Mouse (Mus musculus): ENCODE data around the gene Slc7a8.
"Not testable (repeated sequence)": the region's sequence is repeated elsewhere in the genome, so short reads cannot be mapped to it uniquely, and the experiment has no call there.

Gene Slc7a8

DNA sequence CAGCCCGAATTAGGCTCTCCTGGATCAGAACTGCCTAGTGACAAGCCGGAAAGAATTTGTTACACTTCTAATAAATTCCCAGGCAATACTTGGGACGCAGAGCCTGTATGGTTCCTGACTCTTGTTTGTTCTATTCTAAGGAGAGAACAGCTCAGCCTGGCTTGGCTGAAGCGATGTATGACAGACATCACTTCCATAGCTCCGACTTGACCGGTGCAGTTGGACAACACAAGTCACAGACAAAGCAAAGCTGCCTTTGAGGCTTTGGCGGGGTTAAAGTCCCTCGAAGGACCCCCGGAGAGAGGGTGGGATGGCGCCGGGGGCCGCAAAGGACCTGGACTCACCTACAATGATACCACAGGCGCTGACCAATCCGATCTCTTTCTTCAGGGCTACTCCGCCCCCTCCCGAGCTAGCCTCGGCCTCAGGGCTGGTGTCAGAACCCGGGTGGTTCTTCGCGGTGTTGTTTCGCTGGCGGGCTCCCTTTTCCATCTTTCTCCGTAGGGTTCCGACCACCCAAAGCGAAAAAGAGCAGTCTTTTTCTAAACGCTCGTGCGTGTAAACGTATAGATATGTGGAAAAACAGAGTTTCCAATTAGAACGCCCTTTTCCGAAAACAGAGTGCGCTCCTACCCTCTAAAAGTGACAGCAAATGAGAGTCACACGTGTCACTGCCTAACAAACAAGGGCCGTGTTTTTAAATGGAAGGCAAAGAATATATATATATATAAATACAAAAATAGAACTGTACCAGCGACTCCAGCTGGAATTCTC lies 723 bp downstream of the Slc7a8 start:
- peak in 1 of 2 experiments; percentile 35 for DNase-seq (ENCODE audit: low spot score in 2 of 2)

DNA sequence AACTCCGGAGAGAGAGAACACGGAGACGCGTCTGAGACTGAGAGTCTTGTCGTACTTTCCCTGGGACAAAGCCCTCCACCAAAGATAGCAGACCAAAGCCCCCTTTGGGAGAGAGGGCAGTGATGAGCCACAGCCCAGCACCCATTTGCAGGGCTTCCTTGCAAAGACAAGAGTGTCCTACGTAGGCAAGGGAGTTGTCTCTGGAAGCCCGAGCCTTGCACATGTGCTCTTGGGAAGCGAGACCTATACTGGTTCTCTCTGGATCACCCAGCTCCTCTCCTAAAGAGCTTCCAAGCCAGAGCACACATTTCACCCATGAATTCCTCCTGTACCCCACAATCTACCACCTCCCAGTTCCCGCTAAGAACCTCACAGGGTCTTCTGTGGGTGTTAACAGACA lies 1.7 kb downstream of the Slc7a8 start:
- DNase-seq (ENCODE audit: low spot score in 2 of 2), result no peak

DNA sequence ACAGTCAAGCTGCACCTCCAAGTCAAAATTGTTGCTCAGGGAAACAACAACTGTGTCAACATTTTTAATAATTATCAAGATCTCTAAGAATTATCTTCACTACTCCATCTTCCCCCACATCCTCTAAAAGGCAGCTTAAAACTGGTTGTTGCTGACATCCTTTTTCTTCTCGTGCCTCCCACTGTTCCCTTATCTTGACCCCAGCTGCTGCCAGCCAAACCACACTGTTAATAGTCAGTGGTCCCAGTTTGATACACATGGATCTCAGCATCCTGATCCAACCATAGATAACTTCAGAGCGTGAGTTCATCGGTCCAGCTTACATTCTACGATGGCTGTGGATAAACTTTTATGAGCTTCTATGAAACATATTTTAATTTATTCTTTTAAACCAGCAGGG lies 3.9 kb downstream of the Slc7a8 start:
- DNase-seq (ENCODE audit: low spot score in 2 of 2), result no peak

DNA sequence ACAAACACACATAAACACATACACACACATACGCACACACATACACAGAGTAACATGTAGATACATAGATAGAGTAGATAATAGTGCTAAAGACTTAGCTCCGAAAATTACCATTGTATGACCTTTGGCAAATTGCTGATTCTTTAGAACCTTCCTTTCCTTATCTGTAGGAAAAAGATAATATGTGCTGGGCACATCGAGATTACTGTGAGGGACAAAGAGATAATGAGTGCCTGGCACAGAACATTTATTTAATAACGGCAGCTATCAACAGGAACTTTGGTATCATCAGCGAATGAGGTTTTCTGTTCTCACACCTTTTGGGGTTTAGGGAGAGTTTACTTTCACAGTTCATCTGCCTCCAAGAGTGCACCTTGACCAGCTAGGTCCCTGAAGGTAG lies 5.0 kb downstream of the Slc7a8 start:
- no peak for DNase-seq (ENCODE audit: low spot score in 2 of 2)

DNA sequence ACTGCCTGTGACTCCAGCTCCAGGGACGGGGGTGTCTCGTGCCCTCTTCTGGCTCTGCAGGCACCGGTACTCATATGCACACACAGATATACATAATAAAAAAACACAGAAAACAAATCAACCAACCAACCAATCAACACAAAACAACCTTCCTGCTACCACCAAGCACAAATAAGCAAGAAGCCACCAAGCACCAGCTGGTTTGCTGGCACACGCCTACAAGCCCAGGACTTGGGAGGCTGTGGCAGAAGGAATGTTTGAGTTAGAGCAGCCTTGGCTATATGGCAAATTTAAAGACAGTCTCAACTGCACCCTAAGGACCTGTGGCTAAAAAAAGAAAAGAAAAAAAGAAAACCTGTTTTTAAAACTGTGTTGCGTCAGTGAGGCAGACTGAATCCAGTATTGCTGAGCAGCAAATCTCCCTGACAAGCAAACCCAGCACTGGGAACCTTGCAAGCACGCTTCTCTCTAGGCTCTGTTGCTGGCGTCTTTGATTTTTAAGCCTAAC lies 6.2 kb downstream of the Slc7a8 start:
- no peak for DNase-seq (ENCODE audit: low spot score in 2 of 2)

DNA sequence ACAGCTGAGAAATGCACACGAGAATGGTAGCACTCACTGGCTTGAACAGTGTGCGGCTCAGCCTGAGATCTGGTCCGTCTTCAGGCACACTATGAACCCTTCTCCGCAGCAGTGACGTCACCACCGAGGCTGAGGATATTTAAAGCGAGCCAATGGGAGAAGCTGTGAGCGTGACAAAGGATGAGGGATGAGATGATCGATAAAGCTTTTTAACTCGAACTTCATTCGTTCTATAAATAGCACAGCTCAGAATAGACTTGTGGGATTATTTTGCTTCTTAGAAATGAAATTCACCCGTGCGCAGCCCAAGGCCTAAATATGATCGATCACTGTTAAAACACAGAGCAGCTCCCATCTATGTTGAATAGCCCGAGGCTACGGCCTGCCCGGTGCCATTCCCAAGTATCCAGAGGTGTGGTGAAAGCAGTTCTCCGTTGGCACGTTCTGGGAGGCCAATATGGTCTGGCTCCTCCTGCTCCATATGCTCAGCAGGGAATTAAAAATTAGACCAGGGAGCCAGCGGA lies 9.4 kb downstream of the Slc7a8 start:
- DNase-seq (ENCODE audit: low spot score in 2 of 2), result no peak

DNA sequence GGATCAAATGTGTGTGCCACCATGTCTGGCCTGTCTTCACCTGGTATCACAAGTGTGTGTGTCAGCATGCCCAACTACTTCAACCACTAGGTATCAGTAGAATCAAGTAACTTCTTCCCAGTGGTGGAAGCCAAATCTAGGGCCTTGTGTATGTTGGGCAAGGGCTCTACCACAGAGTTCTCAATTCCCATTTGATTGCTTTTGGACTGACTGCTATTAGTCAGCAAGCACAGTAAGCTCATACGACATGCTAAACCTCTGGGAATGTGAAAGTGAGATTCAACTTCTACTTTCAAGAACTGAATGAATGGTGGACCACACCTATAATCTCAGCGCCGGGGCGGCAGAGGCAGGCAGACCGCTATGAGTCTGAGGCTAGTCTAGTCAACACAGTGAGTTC lies 11.4 kb downstream of the Slc7a8 start:
- DNase-seq (ENCODE audit: low spot score in 2 of 2), result no peak

DNA sequence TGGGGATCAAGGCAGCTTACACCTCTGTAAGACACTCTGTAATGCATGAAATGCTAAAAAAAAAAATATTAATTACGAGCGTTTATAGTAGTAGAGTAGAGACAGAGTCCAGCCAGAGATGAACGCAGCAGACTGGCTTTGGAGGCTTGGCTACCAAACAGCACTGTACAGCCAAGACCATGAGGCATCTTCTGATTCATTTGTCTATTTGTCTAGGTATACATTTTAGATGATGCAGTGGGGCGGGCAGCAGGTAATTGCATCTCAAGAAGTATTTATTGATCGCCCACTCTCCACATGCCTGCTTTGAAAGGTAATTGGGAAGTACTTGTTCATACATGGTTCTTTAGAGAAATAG lies 12.7 kb downstream of the Slc7a8 start:
- no peak for DNase-seq (ENCODE audit: low spot score in 2 of 2)

DNA sequence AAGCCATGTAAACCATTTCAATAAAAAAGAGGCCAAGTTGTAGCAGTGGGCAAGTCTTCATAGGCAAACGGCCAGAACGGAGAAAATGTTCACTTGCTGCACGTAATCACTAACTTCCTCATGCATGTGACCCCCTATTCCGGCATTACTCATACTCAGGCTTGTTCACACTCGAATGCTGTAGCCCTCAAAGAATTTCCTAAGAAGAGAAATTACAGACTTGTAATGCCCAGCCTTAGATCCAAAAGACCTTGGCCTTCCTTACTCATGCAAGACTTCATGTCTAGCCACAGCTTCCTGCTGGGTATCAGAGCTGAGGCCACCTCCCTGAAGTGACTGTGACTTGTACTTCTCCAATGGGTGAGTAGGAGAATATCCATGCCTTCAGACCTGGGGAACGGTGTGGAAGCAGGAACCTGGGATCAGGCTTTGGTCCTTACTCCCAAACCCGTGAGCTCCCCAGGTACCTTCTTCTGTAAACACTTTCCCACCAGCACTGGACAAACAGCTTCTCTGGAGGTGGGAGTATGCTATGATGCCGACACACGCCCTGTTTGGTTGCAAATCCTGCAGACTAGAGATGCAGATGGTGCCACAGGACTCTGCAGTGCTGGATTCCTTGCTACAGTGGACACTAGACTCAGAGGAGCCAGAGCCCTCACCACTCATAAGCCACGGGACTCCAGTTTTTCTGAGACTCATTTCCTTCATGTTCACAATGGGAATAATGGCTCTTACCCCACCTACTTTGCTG lies 13.3 kb downstream of the Slc7a8 start:
- DNase-seq (ENCODE audit: low spot score in 2 of 2), result no peak

DNA sequence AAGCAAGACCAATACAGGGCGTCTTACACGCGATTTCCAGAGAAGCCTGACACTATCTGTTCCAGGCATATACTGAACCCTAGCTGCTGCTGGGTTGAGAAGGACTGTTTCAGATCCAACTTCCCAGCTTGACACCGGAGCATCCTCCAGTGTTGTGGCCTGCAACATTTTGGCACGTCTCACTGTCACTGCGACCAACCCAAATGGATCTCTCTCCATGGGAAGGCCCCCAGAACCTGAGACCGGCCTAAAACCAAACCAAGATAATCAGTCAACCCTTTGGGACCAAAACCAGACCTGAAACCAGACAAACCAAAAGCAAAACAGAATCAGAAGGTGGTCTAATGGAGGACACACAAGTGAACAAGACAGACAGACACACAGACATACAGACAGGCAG lies 14.8 kb downstream of the Slc7a8 start:
- DNase-seq (ENCODE audit: low spot score in 2 of 2), result not testable (repeated sequence)

DNA sequence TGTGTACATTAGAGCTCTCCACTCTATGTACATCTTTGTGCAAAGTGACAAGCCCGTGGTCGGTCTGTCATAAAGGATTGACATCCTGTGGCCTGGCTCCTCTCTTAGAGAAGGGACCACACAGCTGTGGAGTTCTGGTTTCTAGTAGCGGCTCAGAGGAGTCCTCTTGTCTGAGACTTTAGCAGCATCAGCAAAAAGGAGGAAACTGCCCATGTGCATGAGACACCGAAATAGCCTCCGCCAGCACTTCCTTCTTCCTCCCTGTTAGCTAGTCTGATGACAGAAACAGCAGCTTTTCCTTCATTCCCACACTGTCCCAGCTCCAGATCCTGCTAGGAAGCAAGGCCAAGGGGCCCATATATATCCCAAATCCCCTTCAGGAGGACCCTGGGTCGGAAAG lies 25.4 kb downstream of the Slc7a8 start:
- DNase-seq (ENCODE audit: low spot score in 2 of 2), result no peak

DNA sequence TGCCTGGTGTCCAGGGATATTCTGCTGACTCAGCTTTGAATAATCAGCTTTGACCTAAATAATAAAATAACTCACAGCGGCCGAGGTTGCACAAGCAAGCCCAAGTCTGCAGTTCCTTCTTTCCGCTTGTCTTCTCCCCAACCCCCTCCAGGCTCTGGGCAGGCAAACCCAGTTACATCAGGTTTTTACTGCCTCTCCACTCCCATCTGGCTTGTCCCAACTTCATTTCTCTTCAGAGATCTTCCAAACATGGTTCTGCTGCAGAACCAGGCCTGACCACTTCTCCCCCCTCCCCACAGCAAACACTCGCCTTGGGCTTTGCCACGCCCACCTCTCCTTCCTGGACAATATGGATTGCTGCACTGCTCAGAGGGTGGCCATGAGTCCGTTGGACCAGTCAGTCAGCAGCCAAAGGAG lies 27.1 kb downstream of the Slc7a8 start:
- DNase-seq (ENCODE audit: low spot score in 2 of 2), result peak; percentile 62 to 71

DNA sequence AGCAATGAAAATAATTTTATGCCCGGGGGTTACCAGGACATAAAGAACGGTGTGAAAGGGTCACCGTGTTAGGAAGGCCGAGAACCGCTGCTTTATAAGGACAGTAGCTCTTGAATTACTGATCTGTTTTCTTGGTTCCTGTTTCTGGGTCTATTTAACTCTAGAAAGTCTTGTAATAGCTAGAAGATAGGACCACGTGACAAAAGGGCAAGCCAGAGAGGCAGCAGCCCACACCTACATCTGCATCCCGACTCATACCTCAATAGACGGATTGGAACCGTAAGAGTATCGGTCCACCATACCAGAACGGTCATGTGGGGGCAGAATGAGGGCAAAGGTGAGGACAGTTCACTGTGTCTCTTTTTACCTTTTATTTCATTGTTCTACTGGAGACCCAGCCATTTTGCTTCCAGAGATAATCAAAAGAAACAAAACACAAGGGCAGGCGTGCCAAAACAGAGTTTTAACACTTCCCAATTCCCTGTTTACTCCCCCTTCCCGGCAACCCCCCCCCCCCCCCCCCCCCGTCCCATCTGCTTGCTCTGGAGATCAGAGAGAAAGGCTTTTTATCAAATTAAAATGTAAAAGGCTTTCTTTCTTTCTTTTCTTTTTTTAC lies 27.7 kb downstream of the Slc7a8 start:
- no peak for DNase-seq (ENCODE audit: low spot score in 2 of 2)

DNA sequence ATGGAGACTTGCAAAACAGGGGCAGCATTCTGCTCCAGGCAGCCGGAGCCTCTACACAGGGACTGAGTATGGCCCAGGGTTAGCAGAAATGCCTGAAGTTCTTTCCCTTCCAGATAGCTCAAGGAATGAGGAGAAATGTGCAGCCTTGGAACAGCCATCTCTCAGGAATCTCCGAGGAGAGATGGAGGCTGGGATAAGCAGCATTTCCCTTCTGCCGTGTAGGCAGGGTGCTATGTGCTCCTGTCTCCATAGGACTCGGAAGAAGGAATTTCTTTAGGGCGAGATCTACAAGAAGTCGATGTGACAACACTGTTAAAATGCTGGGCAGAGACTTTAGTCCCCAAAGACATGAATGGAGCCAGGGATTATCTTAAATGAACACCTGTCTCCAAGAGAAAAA lies 28.8 kb downstream of the Slc7a8 start:
- DNase-seq (ENCODE audit: low spot score in 2 of 2), result no peak

DNA sequence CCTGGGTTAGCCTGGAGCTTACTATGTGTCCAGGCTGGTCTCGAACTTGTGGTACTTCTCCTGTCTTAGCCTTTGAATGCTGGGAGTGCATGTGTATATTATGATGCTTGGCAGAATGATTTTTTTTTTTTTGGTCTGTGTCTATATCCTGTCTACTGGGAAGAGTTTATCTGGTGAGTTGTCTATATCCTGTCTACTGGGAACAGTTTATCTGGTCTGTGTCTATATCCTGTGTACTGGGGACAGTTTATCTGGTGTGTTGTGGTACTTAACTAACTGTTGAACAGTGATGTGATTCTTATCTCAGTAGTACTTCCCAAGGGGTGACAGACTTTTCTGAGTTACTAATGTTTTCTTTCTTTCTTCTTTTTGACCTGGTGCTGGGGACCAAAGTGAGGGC lies 30.0 kb downstream of the Slc7a8 start:
- DNase-seq (ENCODE audit: low spot score in 2 of 2), result no peak

DNA sequence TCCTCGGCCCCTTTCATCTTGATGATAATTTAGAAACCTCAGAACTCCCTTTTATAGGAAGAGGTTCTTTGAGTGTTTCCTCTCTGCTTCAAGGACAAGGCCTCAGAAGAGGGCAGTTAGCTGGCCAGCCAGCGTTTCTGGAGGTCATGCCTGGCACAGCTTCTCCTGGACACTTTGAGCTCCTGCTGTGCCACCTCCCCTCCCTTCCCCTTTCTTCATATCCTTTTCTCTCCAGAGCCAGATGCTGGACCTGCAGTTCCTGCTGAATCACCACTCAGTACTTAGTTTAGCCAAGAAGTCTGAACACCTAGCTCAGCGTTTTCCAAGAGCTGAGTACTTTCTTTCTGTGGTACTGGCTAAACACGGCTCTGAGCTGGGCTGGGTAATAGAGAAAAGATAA lies 32.5 kb downstream of the Slc7a8 start:
- no peak for DNase-seq (ENCODE audit: low spot score in 2 of 2)

DNA sequence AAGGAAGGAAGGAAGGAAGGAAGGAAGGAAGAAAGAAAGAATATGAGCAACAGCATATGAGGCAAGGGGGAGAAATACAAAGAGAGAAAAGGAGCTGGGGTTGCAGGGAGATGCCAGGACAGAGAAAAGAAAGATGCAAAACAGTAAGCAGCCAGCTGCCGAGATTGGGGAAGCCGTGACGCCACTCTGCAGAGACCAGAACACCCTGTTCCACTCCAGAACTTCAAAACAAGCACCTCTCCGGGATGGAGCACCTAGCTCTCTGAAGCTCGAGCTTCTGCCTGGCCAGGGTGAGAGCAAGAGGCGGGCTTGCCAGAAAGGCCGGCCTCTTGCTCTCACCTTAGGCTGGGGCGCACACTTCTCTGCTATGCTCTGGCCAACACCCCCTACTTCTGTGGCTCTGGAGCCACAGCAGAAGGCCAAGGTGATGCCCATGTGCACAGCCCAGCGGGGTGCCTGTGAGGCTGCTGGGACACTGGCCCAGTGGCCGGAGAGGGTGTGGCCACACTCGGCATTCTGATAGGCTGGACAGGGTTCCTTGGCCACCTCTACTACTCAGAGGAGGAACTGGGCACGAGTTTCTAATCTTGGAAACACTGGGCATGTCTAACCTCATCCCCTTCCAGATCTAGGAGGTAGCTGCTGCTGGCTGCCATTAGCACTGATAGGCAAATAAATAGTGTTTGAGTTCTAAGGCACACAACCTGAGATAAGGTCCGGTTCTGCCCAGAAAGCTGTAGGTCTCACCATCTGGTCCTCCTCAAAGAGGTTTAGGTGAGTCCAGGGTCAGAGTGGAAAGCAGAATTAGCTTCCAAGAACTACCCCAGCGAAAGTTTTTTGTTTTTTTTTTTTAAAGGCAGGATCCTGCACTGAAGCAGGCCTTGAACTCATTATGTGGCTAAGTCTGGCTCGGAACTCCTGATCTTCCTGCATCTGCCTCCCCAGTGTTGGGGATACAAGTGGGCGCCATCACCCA lies 33.5 kb downstream of the Slc7a8 start:
- no peak for DNase-seq (ENCODE audit: low spot score in 2 of 2)

DNA sequence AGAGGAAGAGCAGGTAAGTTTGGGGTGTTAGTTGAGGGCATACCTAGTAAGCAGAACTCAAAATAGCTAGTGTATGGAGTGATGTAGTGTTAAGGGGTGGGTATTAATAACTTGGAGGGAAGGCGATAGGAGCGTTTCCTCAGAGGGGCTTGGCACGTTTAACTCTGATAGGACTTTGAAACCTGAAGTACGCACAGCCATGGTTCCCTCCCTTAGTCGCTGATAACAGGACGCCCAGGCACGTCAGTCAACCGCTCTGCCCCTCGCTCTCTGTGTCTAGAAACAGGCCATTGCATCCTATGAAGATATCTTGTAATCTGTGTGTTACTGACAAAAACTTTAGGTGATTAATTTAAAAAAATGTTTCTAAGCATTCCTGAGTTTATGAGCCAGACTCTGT lies 35.7 kb downstream of the Slc7a8 start:
- DNase-seq (ENCODE audit: low spot score in 2 of 2), result no peak

DNA sequence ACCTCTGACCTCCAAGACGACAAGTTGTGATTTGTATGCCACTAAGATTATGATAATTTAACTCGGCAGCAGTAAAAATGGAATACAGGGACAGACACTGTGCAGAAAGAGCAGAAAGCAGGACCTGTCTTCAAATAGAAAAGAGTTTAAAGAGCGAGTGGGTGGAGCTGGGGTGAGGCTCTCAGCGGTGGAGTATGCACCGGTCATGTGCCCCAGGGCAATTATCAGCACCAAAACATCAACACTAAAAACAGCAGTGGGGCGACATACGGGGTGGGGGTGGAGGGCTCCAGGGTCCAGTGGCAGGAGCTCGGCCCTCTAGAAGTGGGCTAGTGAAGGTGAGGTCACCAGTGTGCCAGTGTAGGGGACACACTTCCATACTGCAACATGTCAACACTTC lies 37.3 kb downstream of the Slc7a8 start:
- DNase-seq (ENCODE audit: low spot score in 2 of 2), result no peak

DNA sequence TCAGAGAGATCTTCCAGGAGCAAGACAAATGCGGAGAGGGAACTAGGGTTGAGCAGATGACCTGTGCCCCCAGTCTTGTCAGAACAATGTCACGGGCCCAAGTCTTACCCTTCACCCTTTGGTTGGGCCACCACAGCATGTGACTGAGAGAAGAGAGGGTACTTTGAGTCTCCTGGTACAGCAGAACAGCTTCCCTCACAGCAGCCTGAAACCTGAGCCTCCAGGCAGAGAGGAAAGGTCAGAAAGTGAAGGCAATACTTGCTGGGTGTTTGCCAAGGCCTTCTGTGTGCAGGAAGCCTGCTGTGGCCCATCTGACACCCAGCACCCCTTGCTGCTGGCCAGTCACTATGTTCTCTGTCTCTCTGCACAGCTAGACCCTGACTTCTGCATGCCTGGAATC lies 39.4 kb downstream of the Slc7a8 start:
- DNase-seq (ENCODE audit: low spot score in 2 of 2), result no peak

DNA sequence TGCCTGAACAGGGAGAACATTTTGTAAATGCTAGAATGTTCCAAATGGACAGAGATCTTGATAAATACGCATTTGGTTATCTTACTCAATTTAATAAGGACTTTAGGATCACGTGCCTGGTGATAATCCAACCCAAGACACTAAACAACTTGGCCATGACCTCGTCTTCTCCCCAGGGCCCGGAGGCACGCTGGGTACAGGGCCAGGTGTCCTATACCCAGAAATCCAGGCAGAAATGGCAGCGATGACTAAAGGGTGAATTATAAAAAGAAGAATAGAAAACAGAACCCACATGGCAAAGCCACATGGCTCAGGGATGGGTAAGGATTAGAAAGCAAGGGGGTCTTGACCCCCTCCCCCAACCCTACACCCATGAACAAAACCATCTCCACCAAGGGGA lies 40.0 kb downstream of the Slc7a8 start:
- DNase-seq (ENCODE audit: low spot score in 2 of 2), result no peak

Data from urinary bladder, postnatal 4 days (tissue).